15 mouse cellular contexts compared by ENCODE assay signal in genomic region chr11:89213204-89213603, GRCm38 (mm10).
"Had no signal": no experiment of that assay in that cellular context is flagged by ENCODE, and none has a peak within 500 bp of the region (broad histone marks: within the 10 kb centered on the region; RNA-seq: fewer than 3 reads in every experiment).

No protein-coding gene starts in this region.

- H3K4me1 ChIP-seq: stomach, embryonic 15.5 days had no signal

- DNase-seq: lung, adult 18-20 months; lung, embryonic 14.5 days; lung, postnatal 4 days; midbrain, embryonic 14.5 days; right cerebral cortex, postnatal 14 days; thymus, adult 2 months; thymus, postnatal 25 days; thymus, postnatal 4 days had no signal

- H3K9me3 ChIP-seq: midbrain, embryonic 12.5 days; neural tube, embryonic 12.5 days; stomach, embryonic 15.5 days had no signal

- H3K4me3 ChIP-seq: midbrain, embryonic 10.5 days; midbrain, embryonic 12.5 days; neural tube, embryonic 12.5 days; stomach, embryonic 15.5 days had no signal

- H3K27me3 ChIP-seq: neural tube, embryonic 12.5 days; stomach, embryonic 15.5 days had no signal

- ATAC-seq: midbrain, embryonic 16.5 days had no signal

- H3K27ac ChIP-seq: liver, embryonic 14.5 days; midbrain, embryonic 10.5 days; midbrain, embryonic 12.5 days; neural tube, embryonic 12.5 days; stomach, embryonic 15.5 days; stomach, postnatal 0 days had no signal

- H3K9ac ChIP-seq: liver, embryonic 14.5 days; lung, embryonic 14.5 days; midbrain, embryonic 12.5 days; neural tube, embryonic 12.5 days; stomach, embryonic 15.5 days had no signal

- H3K4me2 ChIP-seq: lung, embryonic 14.5 days; midbrain, embryonic 12.5 days; neural tube, embryonic 12.5 days; stomach, embryonic 15.5 days had no signal

- H3K36me3 ChIP-seq: midbrain, embryonic 10.5 days; midbrain, embryonic 12.5 days; neural tube, embryonic 12.5 days; stomach, embryonic 15.5 days had no signal
